Mouse (Mus musculus) stomach, embryonic 16.5 days (tissue): ENCODE results near the gene Stard5. TPM values are rescaled to one million over a fixed set of nuclear protein-coding genes. Genes with fewer than 3 reads are reported as not detected.

Source experiments
- ATAC-seq: fragments of 200-750 bp; cut with Nextera tagmentation; 2 replicates; pipeline ENCODE4 v1.8.0; 2017; ENCODE audit warnings: moderate number of reproducible peaks, moderate TSS enrichment; ENCODE audit not compliant: insufficient read depth, low FRiP score
- H3K27ac ChIP-seq: fragments of 300-500 bp; sonication (generic); 2 replicates; pipeline ENCODE4 v1.5.1; 2014; ENCODE audit warnings: low read length
- H3K27me3 ChIP-seq: fragments of 300-500 bp; sonication (generic); 2 replicates; pipeline ENCODE4 v1.6.1; 2014; ENCODE audit warnings: low read length, control low read depth, mixed read lengths; ENCODE audit not compliant: control insufficient read depth, insufficient read depth
- H3K36me3 ChIP-seq: fragments of 300-500 bp; sonication (generic); 2 replicates; pipeline ENCODE4 v1.6.1; 2014; ENCODE audit warnings: low read length; ENCODE audit not compliant: control insufficient read depth, insufficient read depth
- H3K4me1 ChIP-seq: fragments of 300-500 bp; sonication (generic); 2 replicates; pipeline ENCODE4 v1.6.1; 2014; ENCODE audit warnings: low read length, control low read depth, mixed read lengths; ENCODE audit not compliant: control insufficient read depth, insufficient read depth
- H3K4me2 ChIP-seq: fragments of 300-500 bp; sonication (generic); 2 replicates; pipeline ENCODE4 v1.6.1; 2014; ENCODE audit warnings: low read depth, low read length, mixed read lengths
- H3K4me3 ChIP-seq: fragments of 300-500 bp; sonication (generic); replicated peaks from 2 replicates; pipeline ENCODE4 v1.5.1; 2014; ENCODE audit warnings: mild to moderate bottlenecking, low read length
- H3K9ac ChIP-seq: fragments of 300-500 bp; sonication (generic); 2 replicates; pipeline ENCODE4 v1.6.1; 2014; ENCODE audit warnings: low read length
- H3K9me3 ChIP-seq: fragments of 300-500 bp; sonication (generic); replicated peaks from 2 replicates; pipeline ENCODE4 v1.6.1; 2016; ENCODE audit warnings: low read length, control low read depth; ENCODE audit not compliant: control insufficient read depth
- WGBS: fragments of 180-500 bp; shearing (Covaris S2); extraction: QIAGEN DNeasy Blood & Tissue Kit; methylation state at CpG from one replicate; pipeline ENCODE4 v1.1.7; 2014; 5-methylcytosine and 5-hydroxymethylcytosine counted together
- polyA plus RNA-seq: library from polyadenylated mRNA; unstranded; fragments of >200 nt; fragmentation: Nextera tagmentation; extraction: Ambion mirVana; gene quantifications from 2 replicates; pipeline ENCODE4 v1.2.1, GENCODE M21; 2015

The Stard5 gene
- polyA plus RNA-seq, 1 experiment from 2014 or later: 27.3 TPM

DNA sequence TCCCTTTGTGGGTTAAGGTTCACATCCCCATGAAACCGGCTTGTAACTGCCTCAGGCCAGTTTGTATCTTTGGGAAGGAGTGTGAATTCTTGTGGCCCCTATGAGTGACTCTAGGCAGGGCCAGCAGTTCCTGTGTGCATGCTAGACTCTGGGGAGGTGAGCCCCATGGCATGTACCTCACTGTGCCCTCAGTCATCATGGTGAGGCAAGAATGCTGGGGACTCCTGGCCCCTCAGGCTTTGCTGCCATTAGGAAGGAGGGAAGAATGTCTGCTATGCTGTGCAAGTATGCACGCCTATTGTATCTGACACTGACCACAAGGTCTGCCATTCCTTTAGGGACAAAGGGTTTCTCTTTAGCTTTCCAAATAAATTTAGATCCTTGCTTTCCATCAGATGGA, 9.4 kb downstream of the Stard5 start:
- Histone ChIP-seq H3K9ac (no peak overlapping the region), H3K27ac (no peak overlapping the region), H3K9me3 (no peaks in the 10 kb centered on the region), H3K4me2 (no peak overlapping the region), H3K36me3 (0 out of 2 replicates have a peak, but pooled peaks cover 10% of the 10 kb centered on the region), H3K4me1 (no peaks in the 10 kb centered on the region), H3K4me3 (no peak overlapping the region), H3K27me3 (no peaks in the 10 kb centered on the region)
- ATAC-seq: no peak
- 57% methylated on average over 2 of the region's 2 CpGs for WGBS

DNA sequence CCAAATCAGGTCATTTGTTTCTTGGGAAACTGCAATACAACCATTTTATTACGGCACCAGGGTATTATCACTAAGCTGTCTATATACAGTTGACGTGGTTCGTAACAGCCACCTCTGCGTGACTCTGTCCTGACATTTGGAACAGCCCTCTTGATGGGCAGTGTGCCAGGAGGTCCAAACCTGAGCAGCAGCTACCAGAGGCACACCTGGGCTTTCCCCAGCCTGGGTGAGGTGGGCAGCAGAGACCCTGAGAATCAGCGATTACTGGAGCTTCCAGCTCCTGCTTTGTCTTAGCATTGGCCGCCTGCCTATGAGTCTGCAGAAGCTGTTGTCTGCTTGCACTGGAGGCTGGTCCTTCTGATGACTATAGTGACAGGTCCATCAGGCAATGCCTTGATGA, 11.8 kb downstream of the Stard5 start:
- Histone ChIP-seq H3K27ac (no peak overlapping the region), H3K9ac (no peak overlapping the region), H3K27me3 (no peaks in the 10 kb centered on the region), H3K9me3 (no peaks in the 10 kb centered on the region), H3K36me3 (0 out of 2 replicates have a peak, but pooled peaks cover 7% of the 10 kb centered on the region), H3K4me2 (no peak overlapping the region), H3K4me1 (0 out of 2 replicates have a peak, but pooled peaks cover 3% of the 10 kb centered on the region), H3K4me3 (no peak overlapping the region)
- WGBS: 86% methylated on average over 6 of the region's 6 CpGs
- ATAC-seq: no peak

GRCm38 (mm10) chr7:83644761-83645160, 13.0 kb downstream of the Stard5 start:
- H3K9me3 ChIP-seq: no peaks in the 10 kb centered on the region
- WGBS: 89% methylated on average over 2 of the region's 2 CpGs
- H3K27ac ChIP-seq: no peak overlapping the region
- no peak overlapping the region for H3K4me3 ChIP-seq
- H3K9ac ChIP-seq: no peak overlapping the region
- H3K4me2 ChIP-seq: no peak overlapping the region
- 0 out of 2 replicates have a peak, but pooled peaks cover 3% of the 10 kb centered on the region for H3K4me1 ChIP-seq
- H3K36me3 ChIP-seq: 0 out of 2 replicates have a peak, but pooled peaks cover 7% of the 10 kb centered on the region
- ATAC-seq: no peak
- no peaks in the 10 kb centered on the region for H3K27me3 ChIP-seq

DNA sequence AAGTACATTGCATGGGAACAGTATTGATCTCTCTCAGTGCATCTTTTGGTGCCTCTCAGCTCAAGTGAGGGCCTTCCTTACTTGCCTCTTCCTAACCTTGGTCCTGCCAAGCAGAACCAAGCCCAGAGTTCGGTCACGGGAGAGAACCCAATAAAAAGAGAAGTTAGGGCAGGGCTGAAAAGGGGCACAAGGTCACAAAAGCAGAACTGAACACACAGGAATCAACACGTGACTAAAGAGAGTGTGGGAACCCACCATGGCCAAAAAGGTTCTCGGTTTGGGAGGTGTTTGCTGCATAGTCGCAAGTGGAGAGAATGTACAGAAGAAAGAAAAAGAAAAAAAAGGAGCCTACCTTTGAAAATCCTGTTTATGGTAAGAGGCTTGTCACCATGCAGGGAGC, 13.7 kb downstream of the Stard5 start:
- no peaks in the 10 kb centered on the region for H3K27me3 ChIP-seq
- 0 out of 2 replicates have a peak, but pooled peaks cover 3% of the 10 kb centered on the region for H3K4me1 ChIP-seq
- no peak overlapping the region for H3K27ac ChIP-seq
- H3K36me3 ChIP-seq: 0 out of 2 replicates have a peak, but pooled peaks cover 3% of the 10 kb centered on the region
- WGBS: 73% methylated on average over 5 of the region's 5 CpGs
- no peaks in the 10 kb centered on the region for H3K9me3 ChIP-seq
- ATAC-seq: no peak
- H3K4me3 ChIP-seq: no peak overlapping the region
- no peak overlapping the region for H3K9ac ChIP-seq
- no peak overlapping the region for H3K4me2 ChIP-seq

- H3K36me3 ChIP-seq: no peaks in the 10 kb centered on the region
- no peak for ATAC-seq
- no peaks in the 10 kb centered on the region for H3K9me3 ChIP-seq
- no peak overlapping the region for H3K9ac ChIP-seq
- 0 out of 2 replicates have a peak, but pooled peaks cover 3% of the 10 kb centered on the region for H3K4me1 ChIP-seq
- no peak overlapping the region for H3K4me3 ChIP-seq
- no peak overlapping the region for H3K27ac ChIP-seq
- H3K4me2 ChIP-seq: no peak overlapping the region
- WGBS: 51% methylated on average over 7 of the region's 7 CpGs
- no peaks in the 10 kb centered on the region for H3K27me3 ChIP-seq
Measured at GRCm38 (mm10) chr7:83648807-83649206, 17.0 kb downstream of the Stard5 start.

GRCm38 (mm10) chr7:83650638-83651037, 18.9 kb downstream of the Stard5 start:
- H3K4me3 ChIP-seq: no peak overlapping the region
- H3K4me1 ChIP-seq: 0 out of 2 replicates have a peak, but pooled peaks cover 3% of the 10 kb centered on the region
- 0 out of 2 replicates have a peak overlapping the region, but pooled peaks have one; percentile 10 for H3K4me2 ChIP-seq
- no peak overlapping the region for H3K27ac ChIP-seq
- no peak for ATAC-seq
- no peaks in the 10 kb centered on the region for H3K9me3 ChIP-seq
- no peak overlapping the region for H3K9ac ChIP-seq
- H3K36me3 ChIP-seq: no peaks in the 10 kb centered on the region
- WGBS: 83% methylated on average over 5 of the region's 5 CpGs
- H3K27me3 ChIP-seq: no peaks in the 10 kb centered on the region

GRCm38 (mm10) chr7:83652498-83652897, 20.7 kb downstream of the Stard5 start:
- ATAC-seq: no peak
- Histone ChIP-seq H3K9ac (no peak overlapping the region), H3K4me1 (0 out of 2 replicates have a peak, but pooled peaks cover 3% of the 10 kb centered on the region), H3K27ac (no peak overlapping the region), H3K9me3 (no peaks in the 10 kb centered on the region), H3K4me3 (no peak overlapping the region), H3K27me3 (no peaks in the 10 kb centered on the region), H3K36me3 (no peaks in the 10 kb centered on the region), H3K4me2 (no peak overlapping the region)
- WGBS: 87% methylated on average over 5 of the region's 5 CpGs

DNA sequence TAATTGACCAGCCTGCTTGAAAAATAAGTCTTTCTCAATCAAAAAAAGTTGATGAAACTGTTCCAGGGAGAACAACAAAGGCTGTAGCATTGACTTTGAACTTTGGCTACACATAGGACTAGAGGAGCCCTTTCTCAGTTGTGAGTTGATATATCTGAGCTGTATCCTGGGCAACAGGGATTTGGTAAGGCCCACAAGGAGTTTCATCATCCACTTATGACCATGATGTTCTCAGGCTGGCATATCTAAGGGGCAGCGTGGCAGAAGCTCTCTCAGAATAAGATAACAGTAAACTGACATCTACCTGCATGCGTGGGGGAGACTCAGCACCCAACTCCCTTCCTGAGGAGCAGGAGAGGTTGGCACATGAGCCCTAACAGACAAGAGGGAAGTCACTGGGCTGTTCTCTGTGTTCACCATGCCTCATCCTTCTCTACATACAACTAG, 21.9 kb downstream of the Stard5 start:
- Histone ChIP-seq H3K4me3 (no peak overlapping the region), H3K9me3 (no peaks in the 10 kb centered on the region), H3K9ac (no peak overlapping the region), H3K27ac (no peak overlapping the region), H3K4me1 (no peaks in the 10 kb centered on the region), H3K4me2 (no peak overlapping the region), H3K27me3 (no peaks in the 10 kb centered on the region), H3K36me3 (no peaks in the 10 kb centered on the region)
- no peak for ATAC-seq
- 88% methylated on average over 2 of the region's 2 CpGs for WGBS

DNA sequence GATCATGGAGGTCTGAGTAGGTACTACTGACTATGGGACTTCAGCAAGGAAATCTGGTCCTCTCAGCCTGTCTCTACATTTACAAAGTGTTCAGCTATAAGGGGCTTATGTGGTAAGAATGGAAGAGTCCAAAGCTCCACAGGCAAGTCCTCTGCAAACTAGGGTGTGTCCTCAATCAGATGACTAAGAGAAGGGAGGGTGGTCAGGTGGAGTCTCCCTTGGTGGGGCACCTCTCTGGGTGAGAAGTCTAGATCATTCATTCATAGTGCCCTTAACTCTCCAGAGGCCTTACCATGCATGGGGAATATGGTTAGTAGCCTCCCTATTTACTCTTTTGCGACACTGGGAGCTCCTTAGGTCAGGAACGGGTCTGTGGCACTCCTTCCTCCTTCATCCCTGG, 22.4 kb downstream of the Stard5 start:
- no peaks in the 10 kb centered on the region for H3K27me3 ChIP-seq
- H3K4me3 ChIP-seq: peak overlapping the region; percentile 23
- no peaks in the 10 kb centered on the region for H3K4me1 ChIP-seq
- no peak overlapping the region for H3K4me2 ChIP-seq
- WGBS: 74% methylated on average over 2 of the region's 2 CpGs
- no peaks in the 10 kb centered on the region for H3K36me3 ChIP-seq
- ATAC-seq: 0 out of 2 replicates have a peak, but pooled peaks have one; percentile 20
- H3K27ac ChIP-seq: no peak overlapping the region
- H3K9me3 ChIP-seq: no peaks in the 10 kb centered on the region
- H3K9ac ChIP-seq: no peak overlapping the region
